Mouse (Mus musculus) MEL-GATA-1-ER (cell line): ENCODE data around the gene Cdkl3.

Experiments used
- DNase-seq: peaks from one replicate; pipeline ENCODE4 v3.0.0-alpha.2; 2012; ENCODE audit warnings: low read depth; ENCODE audit errors: extremely low read depth

Gene Cdkl3

GRCm38 (mm10) chr11:52003772-52004528 is at the start of gene Cdkl3:
TSS of gene Cdkl3 (plus strand) at chr11:52004221.
- peak; percentile 94 for DNase-seq

- no peak for DNase-seq
These were observed 47.9 kb upstream of the Cdkl3 start for GRCm38 (mm10) chr11:51956112-51956511.

GRCm38 (mm10) chr11:51957760-51958159 is 46.3 kb upstream of the Cdkl3 start:
- no peak for DNase-seq

- DNase-seq: no peak
These were observed 44.5 kb upstream of the Cdkl3 start for GRCm38 (mm10) chr11:51959511-51959910.

- DNase-seq: no peak
These were observed 44.0 kb upstream of the Cdkl3 start for GRCm38 (mm10) chr11:51960061-51960460.

- no peak for DNase-seq
These were observed 43.0 kb upstream of the Cdkl3 start for GRCm38 (mm10) chr11:51960967-51961471.

- DNase-seq: no peak
These were observed 42.3 kb upstream of the Cdkl3 start for GRCm38 (mm10) chr11:51961761-51962160.

- DNase-seq: no peak
These were observed 41.7 kb upstream of the Cdkl3 start for GRCm38 (mm10) chr11:51962277-51962676.

GRCm38 (mm10) chr11:51966651-51967050 is 37.4 kb upstream of the Cdkl3 start:
- DNase-seq: no peak

GRCm38 (mm10) chr11:51967443-51968401 is 36.3 kb upstream of the Cdkl3 start, which contains the start of gene Cdkn2aipnl:
TSS of gene Cdkn2aipnl (plus strand) at chr11:51967661.
- DNase-seq: peak; percentile 81

GRCm38 (mm10) chr11:51968896-51969295 is 35.1 kb upstream of the Cdkl3 start:
- DNase-seq: peak; percentile 41

GRCm38 (mm10) chr11:51969511-51969910 is 34.5 kb upstream of the Cdkl3 start:
- DNase-seq: no peak

- no peak for DNase-seq
These were observed 32.4 kb upstream of the Cdkl3 start for GRCm38 (mm10) chr11:51971644-51972043.

GRCm38 (mm10) chr11:51999611-52000289 is 4.3 kb upstream of the Cdkl3 start:
- peak; percentile 33 for DNase-seq

GRCm38 (mm10) chr11:52000290-52000962 is 3.6 kb upstream of the Cdkl3 start, which contains the start of gene Ube2b:
TSS of gene Ube2b (minus strand) at chr11:52000762.
- peak; percentile 93 for DNase-seq

GRCm38 (mm10) chr11:52001341-52001740 is 2.7 kb upstream of the Cdkl3 start:
- no peak for DNase-seq

GRCm38 (mm10) chr11:52001861-52002260 is 2.2 kb upstream of the Cdkl3 start:
- DNase-seq: no peak

GRCm38 (mm10) chr11:52002842-52003504 is 1.0 kb upstream of the Cdkl3 start:
- no peak for DNase-seq

- DNase-seq: no peak
These were observed 583 bp upstream of the Cdkl3 start for GRCm38 (mm10) chr11:52003505-52003771.

GRCm38 (mm10) chr11:52005586-52005985 is 1.6 kb downstream of the Cdkl3 start:
- no peak for DNase-seq
